Mouse (Mus musculus): ENCODE data around the gene Cmtr1.

GRCm38 (mm10) chr17:29736448-29737014 lies 76.1 kb downstream of the Cmtr1 start:
- no peak for TF ChIP-seq CTCF (IDR thresholded peaks at IDR 0.05; ENCODE audit: control insufficient read depth, insufficient read depth, insufficient replicate concordance, low read depth, low read length)
- no peak for TF ChIP-seq POLR2A (IDR thresholded peaks at IDR 0.05; ENCODE audit: control insufficient read depth, low read depth, low read length)

Data from testis, adult 2 months (tissue).